Mouse (Mus musculus): ENCODE results near the gene Capn7.

DNA sequence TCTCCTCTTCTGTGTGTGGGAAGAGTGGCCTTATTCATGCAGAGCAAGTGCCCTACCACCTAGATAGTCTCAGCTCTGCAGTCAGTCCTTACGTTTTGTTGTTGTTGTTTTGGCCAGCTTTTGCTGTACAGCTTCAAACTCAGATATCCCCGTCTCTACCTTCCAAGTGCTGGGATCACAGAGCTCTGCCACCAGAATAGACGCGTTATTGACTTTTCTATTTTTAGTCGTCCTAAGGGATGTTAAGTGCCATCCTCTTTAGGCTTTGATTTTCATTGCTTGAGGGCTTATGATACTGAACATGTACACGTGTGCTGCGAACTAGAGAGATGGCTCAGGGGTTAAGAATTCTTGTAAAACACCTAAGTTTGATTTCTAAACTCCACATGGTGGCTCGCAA lies 6.8 kb downstream of the Capn7 start:
- TF ChIP-seq POLR2A (IDR thresholded peaks at IDR 0.05; ENCODE audit: low read depth, low read length), result no peak
- no peak for TF ChIP-seq CTCF (IDR thresholded peaks at IDR 0.05; ENCODE audit: borderline replicate concordance, insufficient read depth, low read length)
